Mouse (Mus musculus): ENCODE results near the gene Atrip.
A peak's percentile ranks its signal among the peaks of the same experiment; 100 is the strongest.

DNA sequence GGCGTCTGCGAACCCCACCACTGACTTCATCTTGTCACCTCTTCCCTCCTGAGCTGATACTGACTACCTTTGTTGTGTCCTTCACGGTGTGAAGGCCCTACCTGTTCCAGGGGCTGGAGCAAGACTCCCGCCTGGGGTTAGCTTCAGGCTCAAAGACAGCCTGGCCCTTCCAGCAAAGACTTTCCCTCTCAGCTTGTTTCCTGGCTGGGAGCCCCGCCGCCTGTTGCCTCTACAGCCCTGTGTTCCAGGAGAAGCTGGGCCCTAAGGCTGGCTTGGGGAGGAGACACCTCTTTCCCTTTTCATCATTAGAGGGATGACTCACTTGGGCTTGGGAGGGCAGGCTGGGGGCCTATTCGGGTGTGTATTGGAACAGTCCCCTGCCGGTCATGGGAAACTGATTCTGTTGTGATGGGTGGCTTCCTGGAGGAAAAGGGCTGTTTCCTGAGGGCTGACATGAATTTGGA is 35.0 kb downstream of the Atrip start:
- no peak for TF ChIP-seq CTCF (IDR thresholded peaks at IDR 0.05; ENCODE audit: borderline replicate concordance, insufficient read depth, low read length)
- TF ChIP-seq POLR2A (IDR thresholded peaks at IDR 0.05; ENCODE audit: low read depth, low read length), result peak; percentile 67

Data from embryonic fibroblast, embryonic 13.5 days (primary cell).